Mouse (Mus musculus): ENCODE data around the gene Epha8.

The Epha8 gene

GRCm38 (mm10) chr4:136956751-136957446 is at the start of gene Epha8:
Gene Epha8 (minus strand): TSS chr4:136956816.
- DNase-seq = no peak

- DNase-seq = no peak
Observed at GRCm38 (mm10) chr4:137001825-137002224, 45.2 kb upstream of the Epha8 start.

GRCm38 (mm10) chr4:137001020-137001419 is 44.4 kb upstream of the Epha8 start:
- no peak for DNase-seq

GRCm38 (mm10) chr4:136998371-136998770 is 41.8 kb upstream of the Epha8 start:
- no peak for DNase-seq

- DNase-seq = no peak
Observed at GRCm38 (mm10) chr4:136997723-136998345, 41.2 kb upstream of the Epha8 start.

GRCm38 (mm10) chr4:136996933-136997332 is 40.3 kb upstream of the Epha8 start:
- no peak for DNase-seq

- DNase-seq = no peak
Observed at GRCm38 (mm10) chr4:136995361-136995760, 38.7 kb upstream of the Epha8 start.

- DNase-seq = no peak
Observed at GRCm38 (mm10) chr4:136981993-136982695, 25.5 kb upstream of the Epha8 start.

- no peak for DNase-seq
Observed at GRCm38 (mm10) chr4:136981347-136981746, 24.7 kb upstream of the Epha8 start.

GRCm38 (mm10) chr4:136980921-136981320 is 24.3 kb upstream of the Epha8 start:
- DNase-seq = no peak

GRCm38 (mm10) chr4:136977244-136977643 is 20.6 kb upstream of the Epha8 start:
- DNase-seq = no peak

- DNase-seq = peak; percentile 39
Observed at GRCm38 (mm10) chr4:136970939-136971338, 14.3 kb upstream of the Epha8 start.

GRCm38 (mm10) chr4:136969503-136970276 is 13.1 kb upstream of the Epha8 start:
- DNase-seq = no peak

GRCm38 (mm10) chr4:136969096-136969495 is 12.5 kb upstream of the Epha8 start:
- DNase-seq = peak; percentile 5

- no peak for DNase-seq
Observed at GRCm38 (mm10) chr4:136967511-136967910, 10.9 kb upstream of the Epha8 start.

GRCm38 (mm10) chr4:136966493-136967390 is 10.1 kb upstream of the Epha8 start:
- no peak for DNase-seq

- DNase-seq = no peak
Observed at GRCm38 (mm10) chr4:136964990-136965421, 8.4 kb upstream of the Epha8 start.

- no peak for DNase-seq
Observed at GRCm38 (mm10) chr4:136962447-136962846, 5.8 kb upstream of the Epha8 start.

- no peak for DNase-seq
Observed at GRCm38 (mm10) chr4:136961642-136962285, 5.1 kb upstream of the Epha8 start.

GRCm38 (mm10) chr4:136960581-136960980 is 4.0 kb upstream of the Epha8 start:
- no peak for DNase-seq

GRCm38 (mm10) chr4:136960068-136960467 is 3.5 kb upstream of the Epha8 start:
- no peak for DNase-seq

- DNase-seq = no peak
Observed at GRCm38 (mm10) chr4:136954562-136954961, 2.1 kb downstream of the Epha8 start.

Measured in thymus, postnatal 14 days (tissue).